Mouse (Mus musculus): ENCODE measurements at regions not wholly inside any gene's neighbourhood (a gene's known extent, or its start where the extent isn't known, plus 50 kb on each side); places are given as distances from the start of the nearest gene placed in this dataset.

DNA sequence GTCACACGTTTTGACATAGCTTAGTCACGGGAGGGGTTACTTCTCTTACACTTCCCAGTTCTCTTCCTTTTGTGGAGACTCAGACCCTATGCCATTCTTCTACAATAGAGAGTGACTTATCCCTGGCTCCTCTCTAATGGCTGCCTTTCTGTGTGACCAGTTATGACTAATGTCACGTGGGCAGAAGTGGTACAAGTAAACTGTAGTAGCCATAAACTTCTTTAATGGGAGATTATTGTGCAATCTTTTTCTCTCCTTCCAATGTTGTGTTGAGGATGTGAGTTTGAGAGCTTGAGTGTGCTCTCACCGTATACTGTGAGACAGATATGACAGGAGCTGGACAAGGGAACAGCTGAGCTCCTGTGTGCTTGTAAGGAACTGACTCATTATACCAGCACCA lies 161.9 kb upstream of the Tas2r119 start:
- TF ChIP-seq CTCF (IDR thresholded peaks at IDR 0.05; ENCODE audit: low read depth) (no peak), EP300 (IDR thresholded peaks at IDR 0.05; ENCODE audit: low read depth) (no peak)
